Mouse (Mus musculus): ENCODE data around the gene Spsb1.

DNA sequence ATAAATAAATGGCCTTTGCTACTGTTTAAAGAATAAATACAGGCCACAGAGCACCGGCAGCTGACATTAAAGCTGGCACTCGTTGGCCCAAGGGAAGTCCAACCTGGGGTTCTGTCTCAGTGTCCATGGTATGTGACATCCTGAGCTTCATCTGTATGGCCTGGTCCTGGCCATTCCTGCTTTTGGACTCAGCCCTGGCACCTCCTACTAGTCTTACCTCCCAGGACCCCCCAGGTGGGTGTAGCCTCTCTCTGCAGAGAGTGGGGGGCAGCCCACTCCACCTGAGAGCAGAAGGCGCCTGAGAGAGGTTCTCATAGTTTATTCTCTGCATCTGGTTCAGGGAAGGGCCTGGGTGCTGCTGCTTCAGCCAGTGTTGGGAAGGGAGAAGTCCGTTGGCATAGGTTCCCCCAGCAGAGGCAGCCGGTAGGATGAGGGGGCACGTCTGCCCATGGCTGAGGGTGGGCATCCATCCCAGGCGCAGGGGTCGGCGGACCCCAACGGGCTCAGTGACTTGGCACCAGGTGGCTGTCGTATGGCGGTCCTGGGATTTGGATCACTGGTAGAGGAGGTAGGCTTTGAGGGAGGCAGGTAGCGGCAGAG lies 57.1 kb downstream of the Spsb1 start:
- no peak for TF ChIP-seq CTCF (IDR thresholded peaks at IDR 0.05; ENCODE audit: low read depth)
- TF ChIP-seq EP300 (IDR thresholded peaks at IDR 0.05; ENCODE audit: low read depth): no peak

All from liver, embryonic 14.5 days (tissue).